In genomic region chr5:44483426-44484106, GRCm38 (mm10) we compare ENCODE assay signal across 9 mouse cellular contexts.
DNase-seq lines count a peak whose midpoint lies in the region; ATAC-seq and TF ChIP-seq lines count a peak whose summit lies in the region.
"Had no signal": no experiment of that assay in that cellular context is flagged by ENCODE, and none has a peak within 500 bp of the region (broad histone marks: within the 10 kb centered on the region; RNA-seq: fewer than 3 reads in every experiment).

No protein-coding gene starts in this region.

- no peaks in the 10 kb centered on the region for H3K4me1 ChIP-seq in forebrain, embryonic 11.5 days (replicated peaks; ENCODE audit: control insufficient read depth, insufficient read depth, low read length)
- H3K4me1 ChIP-seq in forebrain, embryonic 10.5 days, result peaks cover 19% of the 10 kb centered on the region
- H3K4me1 ChIP-seq in kidney, embryonic 14.5 days (ENCODE audit: control insufficient read depth, insufficient read depth, low read length), result peaks cover 5% of the 10 kb centered on the region; the same call in 1 of the 2 replicates
- 0 out of 2 replicates have a peak, but pooled peaks cover 10% of the 10 kb centered on the region for H3K4me1 ChIP-seq in limb, embryonic 14.5 days (ENCODE audit: control insufficient read depth, insufficient read depth, low read length)

- DNase-seq in forebrain, embryonic 11.5 days (ENCODE audit: low spot score), result peak; percentile 48
- DNase-seq in forebrain, embryonic 10.5 days (ENCODE audit: extremely low spot score, low spot score), result no peak
- peak; percentile 43 for DNase-seq in embryo, embryonic 9.5 days (ENCODE audit: extremely low spot score)
- peak; percentile 17 for DNase-seq in limb, embryonic 14.5 days (ENCODE audit: low spot score)
- peak; percentile 50 to 56 for DNase-seq in right cerebral cortex, postnatal 36 days (ENCODE audit: low spot score in 2 of 2)
- no peak for DNase-seq in urinary bladder, postnatal 14 days (ENCODE audit: low spot score)
- no peak for DNase-seq in gastrocnemius, adult 18-20 months (ENCODE audit: low spot score)

- WGBS in forebrain, embryonic 11.5 days, result 69% methylated on average over 11 of the region's 11 CpGs
- WGBS in forebrain, embryonic 10.5 days, result 71% methylated on average over 11 of the region's 11 CpGs
- 69% methylated on average over 11 of the region's 11 CpGs for WGBS in kidney, embryonic 14.5 days
- WGBS in limb, embryonic 14.5 days, result 70% methylated on average over 11 of the region's 11 CpGs

- H3K9me3 ChIP-seq in forebrain, embryonic 11.5 days (ENCODE audit: control insufficient read depth, low read length), result no peaks in the 10 kb centered on the region
- no peaks in the 10 kb centered on the region for H3K9me3 ChIP-seq in forebrain, embryonic 10.5 days
- no peaks in the 10 kb centered on the region for H3K9me3 ChIP-seq in kidney, embryonic 14.5 days (ENCODE audit: control insufficient read depth, low read length)
- no peaks in the 10 kb centered on the region for H3K9me3 ChIP-seq in limb, embryonic 14.5 days (ENCODE audit: control insufficient read depth, low read length)

- no peak overlapping the region for H3K9ac ChIP-seq in forebrain, embryonic 11.5 days (ENCODE audit: low read length)
- H3K9ac ChIP-seq in kidney, embryonic 14.5 days (ENCODE audit: low read depth, low read length), result no peak overlapping the region
- H3K9ac ChIP-seq in limb, embryonic 14.5 days (ENCODE audit: low read depth, low read length, severe bottlenecking), result no peak overlapping the region

- no peak overlapping the region for H3K4me2 ChIP-seq in forebrain, embryonic 11.5 days (ENCODE audit: low read depth, low read length, severe bottlenecking)
- no peak overlapping the region for H3K4me2 ChIP-seq in kidney, embryonic 14.5 days (replicated peaks; ENCODE audit: low read depth, low read length)
- no peak overlapping the region for H3K4me2 ChIP-seq in limb, embryonic 14.5 days (replicated peaks; ENCODE audit: low read depth, low read length, severe bottlenecking)

- peak; percentile 79 for ATAC-seq in forebrain, embryonic 11.5 days (replicated peaks; ENCODE audit: low FRiP score)
- peak; percentile 62; the same call in 1 of the 2 replicates for ATAC-seq in kidney, embryonic 14.5 days (ENCODE audit: low FRiP score, low TSS enrichment)
- no peak for ATAC-seq in limb, embryonic 14.5 days (ENCODE audit: low FRiP score, low read depth)

- no peak overlapping the region for H3K27ac ChIP-seq in forebrain, embryonic 11.5 days (ENCODE audit: low read depth, low read length)
- no peak overlapping the region for H3K27ac ChIP-seq in forebrain, embryonic 10.5 days
- H3K27ac ChIP-seq in kidney, embryonic 14.5 days (ENCODE audit: low read depth, low read length), result no peak overlapping the region
- no peak overlapping the region for H3K27ac ChIP-seq in limb, embryonic 14.5 days (replicated peaks; ENCODE audit: low read depth, low read length)

- no peaks in the 10 kb centered on the region for H3K36me3 ChIP-seq in forebrain, embryonic 11.5 days (ENCODE audit: control insufficient read depth, insufficient read depth, low read length)
- H3K36me3 ChIP-seq in forebrain, embryonic 10.5 days (replicated peaks), result no peaks in the 10 kb centered on the region
- no peaks in the 10 kb centered on the region for H3K36me3 ChIP-seq in kidney, embryonic 14.5 days (ENCODE audit: control insufficient read depth, insufficient read depth, low read length)
- no peaks in the 10 kb centered on the region for H3K36me3 ChIP-seq in limb, embryonic 14.5 days (ENCODE audit: control insufficient read depth, insufficient read depth, low read length)

- TF ChIP-seq POLR2A in limb, embryonic 14.5 days (IDR thresholded peaks at IDR 0.05; ENCODE audit: borderline replicate concordance, extremely low read depth, insufficient read depth, insufficient read length), result no peak

- H3K27me3 ChIP-seq in forebrain, embryonic 11.5 days (ENCODE audit: control insufficient read depth, insufficient read depth, low read length), result no peaks in the 10 kb centered on the region
- H3K27me3 ChIP-seq in forebrain, embryonic 10.5 days (ENCODE audit: poor library complexity, severe bottlenecking), result no peaks in the 10 kb centered on the region
- H3K27me3 ChIP-seq in kidney, embryonic 14.5 days (ENCODE audit: control insufficient read depth, insufficient read depth, low read length), result no peaks in the 10 kb centered on the region
- no peaks in the 10 kb centered on the region for H3K27me3 ChIP-seq in limb, embryonic 14.5 days (ENCODE audit: control insufficient read depth, insufficient read depth, low read length)

- H3K4me3 ChIP-seq in forebrain, embryonic 11.5 days (ENCODE audit: low read depth, low read length), result no peak overlapping the region
- H3K4me3 ChIP-seq in forebrain, embryonic 10.5 days, result no peak overlapping the region
- no peak overlapping the region for H3K4me3 ChIP-seq in kidney, embryonic 14.5 days (ENCODE audit: low read length)
- no peak overlapping the region for H3K4me3 ChIP-seq in limb, embryonic 14.5 days (replicated peaks; ENCODE audit: low read length)
- H3K4me3 ChIP-seq: erythroblast, embryonic 14.5 days had no signal

Comparison
In these comparisons a context has a peak if more than half of its experiments do, and no peak if none do; other contexts are left out.
1. DNase-seq: peak in forebrain, embryonic 11.5 days (single experiment), embryo, embryonic 9.5 days (single experiment), limb, embryonic 14.5 days (single experiment) and right cerebral cortex, postnatal 36 days (2 of 2); none in forebrain, embryonic 10.5 days (single experiment), urinary bladder, postnatal 14 days (single experiment) and gastrocnemius, adult 18-20 months (single experiment).